Mouse (Mus musculus) macrophage (primary cell): ENCODE data around the gene Tulp2. TPM values are rescaled to one million over a fixed set of nuclear protein-coding genes. Genes with fewer than 3 reads are reported as not detected.
"Not testable (repeated sequence)": the region's sequence is repeated elsewhere in the genome, so short reads cannot be mapped to it uniquely, and the experiment has no call there.

Experiments
- H3K27ac ChIP-seq: fragments of 350-480 bp; formaldehyde crosslinking; 2 replicates; pipeline ENCODE4 v1.9.0; 2021
- H3K36me3 ChIP-seq: fragments of 350-480 bp; formaldehyde crosslinking; 2 replicates; pipeline ENCODE4 v1.9.0; 2021; ENCODE audit errors: inconsistent target
- H3K4me3 ChIP-seq: fragments of 350-480 bp; formaldehyde crosslinking; 2 replicates; pipeline ENCODE4 v1.9.0; 2021; ENCODE audit errors: inconsistent target
- H3K79me2 ChIP-seq: fragments of 350-480 bp; formaldehyde crosslinking; 2 replicates; pipeline ENCODE4 v1.9.0; 2021; ENCODE audit errors: inconsistent target
- WGBS: methylation state at CpG from one replicate; pipeline ENCODE4 v1.1.7; 2026; ENCODE audit warnings: inconsistent platforms; ENCODE audit not compliant: missing documents; 5-methylcytosine and 5-hydroxymethylcytosine counted together
- polyA plus RNA-seq: library from polyadenylated mRNA; stranded (reverse); fragments of 250-400 nt; gene quantifications from 3 replicates; pipeline ENCODE4 v1.2.4, GENCODE M21; 2018; ENCODE audit warnings: inconsistent platforms

Gene Tulp2
- polyA plus RNA-seq, 1 experiment from 2014 or later: not detected

DNA sequence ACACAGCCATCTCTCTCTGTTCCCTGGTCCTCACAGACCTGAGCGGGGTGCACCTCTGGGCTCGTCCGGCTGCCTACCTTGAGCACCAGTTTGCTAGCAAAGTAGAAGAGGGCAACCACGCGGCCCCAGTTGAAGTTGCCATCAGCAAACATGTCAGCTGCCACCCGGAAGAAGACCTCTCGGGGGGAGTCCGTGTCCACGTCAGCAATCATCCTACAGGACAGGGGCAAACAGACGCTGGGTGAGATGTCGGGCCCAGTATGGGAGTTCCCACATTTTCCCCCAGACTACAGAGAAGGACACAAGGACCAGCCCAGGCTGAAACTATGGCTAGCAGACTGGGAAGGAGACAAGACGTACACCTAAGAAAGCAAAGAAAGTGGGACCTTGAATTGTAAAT lies 16.6 kb upstream of the Tulp2 start:
- Histone ChIP-seq H3K27ac (peak overlapping the region; percentile 95), H3K79me2 (peaks cover 59% of the 10 kb centered on the region)
- WGBS: 90% methylated on average over 12 of the region's 12 CpGs

DNA sequence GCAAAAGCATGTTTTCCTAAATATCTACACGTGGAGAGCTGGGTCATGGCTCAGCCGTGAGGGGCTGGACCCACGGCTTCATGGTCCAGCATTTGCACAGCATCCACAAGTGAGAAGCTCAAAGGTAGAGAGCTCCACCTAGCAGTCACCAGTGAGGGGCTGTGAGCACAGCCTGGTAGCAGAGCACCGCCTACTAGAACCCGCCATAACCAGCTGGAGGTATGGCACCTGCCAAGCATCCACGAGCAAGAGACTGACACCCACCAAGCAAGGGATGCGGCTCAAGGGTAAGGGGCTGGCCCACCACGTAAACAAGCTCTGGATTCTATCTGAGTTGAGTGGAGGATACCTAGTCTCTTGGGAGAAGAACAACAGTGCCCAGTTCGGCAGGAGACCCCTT lies 16.1 kb upstream of the Tulp2 start:
- H3K4me3 ChIP-seq: peak overlapping the region; percentile 93
- H3K36me3 ChIP-seq: peaks cover 33% of the 10 kb centered on the region; the same call in 1 of the 2 replicates
- peak overlapping the region; percentile 95 for H3K27ac ChIP-seq
- peaks cover 55% of the 10 kb centered on the region for H3K79me2 ChIP-seq
- WGBS: 97% methylated on average over 9 of the region's 9 CpGs

More for the DNA sequence above, 16.6 kb upstream of the Tulp2 start:
- Histone ChIP-seq H3K4me3 (peak overlapping the region; percentile 93), H3K36me3 (peaks cover 33% of the 10 kb centered on the region; the same call in 1 of the 2 replicates)

DNA sequence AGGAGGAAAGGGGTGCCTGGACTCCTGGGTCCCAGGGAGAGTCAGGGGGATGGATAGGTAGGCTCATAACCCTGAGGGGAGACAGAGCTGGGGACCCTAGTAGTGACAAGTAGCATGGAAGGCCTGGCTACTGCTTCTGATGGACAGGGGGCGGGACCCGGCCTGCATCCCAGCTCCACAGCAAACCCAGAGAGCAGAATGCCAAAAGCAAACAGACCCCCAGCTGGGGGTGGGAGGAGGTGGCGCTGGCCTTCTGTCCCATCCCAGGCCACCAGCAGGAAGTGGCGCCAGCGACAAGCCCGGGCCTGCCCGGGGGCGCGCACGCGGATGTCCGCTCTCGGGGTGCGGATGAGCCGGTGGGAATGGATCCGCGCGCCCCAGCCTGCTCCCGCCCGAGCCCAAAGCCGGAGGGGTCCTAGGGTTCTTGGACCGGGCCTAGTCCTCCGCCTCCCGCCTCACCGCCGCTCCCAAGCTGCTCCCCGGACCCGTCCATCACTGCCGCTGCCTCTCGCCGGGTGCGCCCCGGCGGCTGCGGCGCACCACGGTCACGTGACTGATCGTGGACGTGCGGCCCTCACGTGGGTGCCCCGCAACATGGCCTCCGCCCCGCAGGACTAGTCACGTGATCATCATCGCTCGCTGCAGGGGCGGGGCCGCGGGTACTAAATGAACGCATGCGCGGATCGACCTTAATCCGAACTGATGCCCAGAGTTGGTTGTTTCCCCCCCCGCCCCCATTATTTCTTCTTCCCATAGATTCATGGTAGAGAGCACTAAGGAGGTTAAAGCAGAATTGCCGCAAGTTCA lies 15.2 kb upstream of the Tulp2 start, which contains the start of gene Bax:
TSS of gene Bax (minus strand) at position 616 of the 807 bp plus-strand sequence.
- Histone ChIP-seq H3K79me2 (peaks cover 49% of the 10 kb centered on the region), H3K27ac (peak within 1 kb of the TSS; percentile 95), H3K36me3 (peaks cover 32% of the 10 kb centered on the region; the same call in 1 of the 2 replicates), H3K4me3 (peak within 1 kb of the TSS; percentile 93)
- under 1% methylated on average over 56 of the region's 58 CpGs for WGBS

DNA sequence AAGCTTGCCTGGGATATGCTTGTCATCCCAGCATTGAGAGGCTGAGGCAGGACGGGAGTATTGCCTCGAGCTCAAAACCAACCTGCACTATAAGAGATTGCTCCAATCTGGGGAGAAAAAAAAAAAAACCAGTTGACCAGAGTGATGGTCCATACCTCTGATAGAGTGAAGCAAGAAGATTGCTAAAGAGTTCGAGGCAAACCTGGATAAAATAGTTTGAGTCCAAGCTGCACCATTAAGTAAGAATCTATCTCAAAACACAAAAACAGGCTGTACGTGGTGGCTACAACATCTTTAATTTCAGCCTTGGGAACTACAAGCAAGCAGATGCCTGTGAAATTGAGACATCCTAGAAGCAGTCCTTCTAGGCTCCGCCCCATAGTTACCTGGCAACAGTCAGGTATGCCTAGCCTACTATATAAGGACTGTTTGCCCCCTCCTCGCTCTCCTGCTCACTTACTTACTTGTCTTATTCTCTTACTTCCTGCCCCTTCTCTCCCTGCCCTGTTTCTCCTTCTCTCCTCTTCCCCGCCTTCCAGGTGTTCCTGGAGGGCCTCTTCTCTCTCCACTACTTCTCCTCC lies 14.5 kb upstream of the Tulp2 start:
- Histone ChIP-seq H3K4me3 (peak overlapping the region; percentile 12; the same call in 1 of the 2 replicates), H3K27ac (no peak overlapping the region), H3K79me2 (peaks cover 42% of the 10 kb centered on the region), H3K36me3 (peaks cover 26% of the 10 kb centered on the region; the same call in 1 of the 2 replicates)
- WGBS: 59% methylated on average over 6 of the region's 7 CpGs

DNA sequence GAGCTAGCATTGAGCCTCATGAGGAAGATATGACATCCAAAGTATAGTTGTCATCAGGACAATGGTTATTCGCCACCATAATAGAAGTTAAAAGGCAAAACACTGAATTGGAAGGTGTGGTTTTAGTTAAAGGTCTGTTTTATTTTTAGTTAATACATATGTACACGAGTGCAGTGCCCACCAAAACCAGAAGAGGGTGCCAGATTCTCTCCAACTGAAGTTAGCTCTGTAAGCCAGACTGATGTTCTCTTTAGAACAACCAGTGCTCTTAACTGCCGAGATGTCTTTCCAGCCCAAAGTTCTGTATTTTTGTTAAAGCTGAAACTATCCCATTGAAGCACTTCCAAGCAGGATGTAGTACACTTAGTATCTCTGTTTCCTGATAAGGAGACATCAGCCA lies 10.8 kb upstream of the Tulp2 start:
- no peaks in the 10 kb centered on the region; the same call in 1 of the 2 replicates for H3K36me3 ChIP-seq
- H3K27ac ChIP-seq: no peak overlapping the region
- peaks cover 6% of the 10 kb centered on the region for H3K79me2 ChIP-seq
- no peak overlapping the region for H3K4me3 ChIP-seq
- WGBS: 7% methylated on average over 3 of the region's 3 CpGs

DNA sequence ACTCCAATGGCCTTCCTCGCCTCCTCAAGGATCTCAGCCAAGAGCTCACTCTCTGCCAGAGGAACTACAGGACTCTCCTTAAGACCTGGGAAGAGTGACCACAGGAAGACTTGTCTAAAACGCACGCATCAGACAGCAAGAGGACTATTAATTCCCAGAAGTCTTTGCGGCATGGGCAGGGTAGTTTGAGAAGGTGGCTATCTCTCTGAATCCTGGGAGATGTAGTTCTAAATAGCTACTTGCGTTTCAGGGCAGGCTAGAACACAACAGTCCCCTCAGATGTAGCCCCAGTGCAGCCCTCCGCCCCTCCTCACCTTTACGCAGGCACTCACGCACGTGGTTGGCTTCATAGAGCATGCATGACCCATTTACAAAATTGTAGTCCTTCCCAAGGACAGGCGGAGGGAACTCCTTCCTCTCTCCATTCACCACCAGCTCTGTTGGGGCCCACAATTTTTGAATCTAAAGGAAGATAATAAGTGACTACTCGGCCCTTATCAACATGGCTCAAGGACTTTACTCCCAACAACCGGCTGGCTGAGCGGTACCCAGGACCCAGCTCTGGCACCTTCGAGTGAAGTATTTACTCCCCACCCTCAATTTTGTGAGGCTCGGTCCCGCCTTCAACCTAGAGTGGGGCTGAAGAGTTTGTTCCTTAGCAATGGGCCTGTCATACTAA lies 6.2 kb upstream of the Tulp2 start:
- no peak overlapping the region for H3K4me3 ChIP-seq
- H3K79me2 ChIP-seq: no peaks in the 10 kb centered on the region
- WGBS: 93% methylated on average over 15 of the region's 16 CpGs
- peaks cover 9% of the 10 kb centered on the region; the same call in 1 of the 2 replicates for H3K36me3 ChIP-seq
- no peak overlapping the region for H3K27ac ChIP-seq

DNA sequence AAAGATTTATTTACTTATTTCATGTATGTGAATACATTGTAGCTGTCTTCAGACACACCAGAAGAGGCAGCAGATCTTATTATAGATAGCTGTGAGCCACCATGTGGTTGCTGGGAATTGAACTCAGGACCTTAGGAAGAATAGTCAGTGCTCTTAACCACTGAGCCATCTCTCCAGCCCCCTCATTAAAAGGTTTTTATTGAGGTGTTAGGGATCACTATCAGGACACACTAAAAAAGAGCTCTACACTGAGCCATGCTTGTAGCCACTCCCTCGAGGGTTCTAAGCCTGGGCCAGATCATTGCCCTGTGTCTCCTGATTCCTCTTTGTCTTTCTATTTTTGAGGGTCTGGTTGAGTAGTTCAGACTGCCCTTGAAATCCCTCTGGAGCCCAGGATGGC lies 5.2 kb upstream of the Tulp2 start:
- Histone ChIP-seq H3K79me2 (no peaks in the 10 kb centered on the region), H3K36me3 (peaks cover 9% of the 10 kb centered on the region; the same call in 1 of the 2 replicates), H3K27ac (no peak overlapping the region), H3K4me3 (no peak overlapping the region)
- WGBS: 82% methylated on average over 1 of the region's 1 CpGs

DNA sequence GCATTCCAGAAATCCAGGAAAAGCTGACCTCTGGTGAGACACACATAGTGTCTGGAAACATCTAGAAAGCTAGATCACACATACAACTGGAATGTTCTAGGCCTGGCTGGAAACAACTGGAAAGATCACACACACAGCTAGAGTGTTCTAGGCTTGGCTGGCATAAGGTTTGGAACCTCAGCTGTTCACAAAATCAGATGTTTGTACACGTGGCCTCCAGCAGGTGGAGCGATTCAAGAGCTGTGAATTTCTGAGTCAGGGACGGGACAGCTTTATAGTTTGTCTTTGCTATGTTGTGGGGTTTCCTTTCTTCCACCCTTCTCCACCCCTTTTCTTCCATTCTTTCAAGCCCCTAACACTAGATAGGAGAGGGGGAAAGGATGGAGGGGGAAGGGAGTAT lies 4.7 kb upstream of the Tulp2 start:
- WGBS: 43% methylated on average over 2 of the region's 3 CpGs
- H3K36me3 ChIP-seq: peaks cover 9% of the 10 kb centered on the region; the same call in 1 of the 2 replicates

DNA sequence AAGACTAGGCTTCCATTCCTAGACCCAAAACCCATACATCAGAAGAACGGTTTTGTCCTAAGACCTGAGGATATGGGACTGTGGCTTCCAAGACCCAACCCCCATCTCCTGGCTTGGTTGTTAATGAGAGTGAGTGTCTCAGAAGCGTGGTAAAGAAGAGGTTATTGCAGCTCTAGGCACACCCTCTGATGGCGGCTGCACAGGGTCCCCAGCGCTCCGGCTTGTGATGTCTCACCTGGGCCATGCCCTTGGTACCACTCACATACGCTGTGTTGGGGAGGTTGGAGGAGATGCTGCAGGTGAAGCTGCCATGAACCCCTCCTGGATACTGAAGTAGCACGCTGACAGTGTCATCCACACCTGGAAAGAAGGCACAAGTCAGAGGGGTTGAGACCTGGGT lies 2.9 kb upstream of the Tulp2 start:
- H3K27ac ChIP-seq: no peak overlapping the region
- H3K79me2 ChIP-seq: no peaks in the 10 kb centered on the region
- 98% methylated on average over 7 of the region's 7 CpGs for WGBS
- H3K4me3 ChIP-seq: no peak overlapping the region
- H3K36me3 ChIP-seq: peaks cover 9% of the 10 kb centered on the region; the same call in 1 of the 2 replicates

More for the DNA sequence above, 4.7 kb upstream of the Tulp2 start:
- H3K27ac ChIP-seq: no peak overlapping the region
- no peaks in the 10 kb centered on the region for H3K79me2 ChIP-seq
- no peak overlapping the region for H3K4me3 ChIP-seq

DNA sequence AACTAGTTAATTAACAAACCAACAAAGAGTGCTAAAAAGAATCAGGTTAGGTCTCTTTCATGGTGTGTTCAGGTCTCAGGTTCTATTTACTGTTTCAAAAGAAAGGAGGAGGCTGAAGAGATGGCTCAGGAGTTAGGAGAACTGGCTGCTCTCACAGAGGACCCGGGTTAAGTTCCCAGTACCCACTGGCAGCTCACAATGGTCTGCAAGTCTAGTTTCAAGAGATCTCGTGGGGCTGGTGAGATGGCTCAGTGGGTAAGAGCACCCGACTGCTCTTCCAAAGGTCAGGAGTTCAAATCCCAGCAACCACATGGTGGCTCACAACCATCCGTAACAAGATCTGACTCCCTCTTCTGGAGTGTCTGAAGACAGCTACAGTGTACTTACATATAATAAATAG lies 1.4 kb upstream of the Tulp2 start:
- H3K27ac ChIP-seq, H3K4me3 ChIP-seq, H3K36me3 ChIP-seq, H3K79me2 ChIP-seq: not testable (repeated sequence)
- 100% methylated on average over 1 of the region's 4 CpGs for WGBS

DNA sequence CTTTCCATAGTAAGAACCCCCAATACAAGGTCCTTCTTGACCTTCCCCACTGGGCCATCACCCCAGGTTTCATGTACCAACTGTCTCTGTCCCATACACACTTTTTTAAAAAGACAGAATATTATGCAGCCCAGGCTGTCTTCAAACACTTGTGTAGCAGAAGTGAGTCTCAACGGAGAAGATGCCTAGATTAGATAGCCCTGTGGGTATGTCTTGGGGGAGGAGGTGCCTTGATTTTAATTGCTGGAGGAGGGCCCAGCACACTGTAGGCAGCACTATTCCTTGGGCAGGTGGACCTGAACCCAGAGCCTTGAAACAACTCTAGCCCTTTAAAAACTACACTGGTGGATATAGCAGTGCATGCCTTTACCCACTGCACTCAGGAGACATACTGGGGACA lies 489 bp downstream of the Tulp2 start:
- WGBS: 100% methylated on average over 1 of the region's 1 CpGs
- H3K4me3 ChIP-seq: no peak overlapping the region
- H3K36me3 ChIP-seq: peaks cover 9% of the 10 kb centered on the region; the same call in 1 of the 2 replicates
- no peaks in the 10 kb centered on the region for H3K79me2 ChIP-seq
- H3K27ac ChIP-seq: no peak overlapping the region

DNA sequence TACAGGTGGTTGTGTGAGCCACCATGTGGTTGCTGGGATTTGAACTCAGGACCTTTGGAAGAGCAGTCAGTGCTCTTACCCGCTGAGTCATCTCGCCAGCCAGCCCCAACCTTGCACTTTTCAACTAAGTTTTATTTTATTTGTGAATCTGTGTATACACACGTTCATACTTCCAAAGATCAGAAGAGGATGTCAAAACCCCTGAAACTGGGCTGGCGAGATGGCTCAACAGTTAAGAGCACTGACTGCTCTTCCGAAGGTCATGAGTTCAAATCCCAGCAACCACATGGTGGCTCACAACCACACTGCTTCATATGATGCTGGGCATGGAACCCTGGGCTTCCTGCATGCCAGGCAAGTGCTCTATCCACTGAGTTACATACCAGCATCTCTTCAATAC lies 3.3 kb downstream of the Tulp2 start:
- 90% methylated on average over 5 of the region's 5 CpGs for WGBS
- not testable (repeated sequence) for H3K27ac ChIP-seq, H3K36me3 ChIP-seq, H3K4me3 ChIP-seq, H3K79me2 ChIP-seq

DNA sequence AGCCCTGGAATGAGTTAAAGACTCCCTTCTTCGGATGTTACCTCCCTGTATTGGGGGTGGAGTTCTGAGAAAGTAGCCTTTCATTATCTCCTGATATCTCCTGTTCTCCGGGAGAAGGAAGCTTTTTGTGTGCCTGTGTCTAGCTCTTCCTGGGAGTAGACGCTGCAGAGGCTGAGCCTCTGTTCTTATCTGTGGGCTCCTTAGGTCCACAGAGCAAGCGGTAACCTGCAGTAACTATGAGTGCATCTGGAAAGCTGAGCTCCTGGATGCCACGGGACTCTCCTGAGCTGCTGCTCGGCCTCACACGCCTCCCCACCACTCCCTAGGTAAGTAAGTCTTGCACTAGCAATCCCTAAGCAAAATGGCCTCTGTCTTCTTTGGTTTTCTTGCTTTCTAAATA lies 4.5 kb downstream of the Tulp2 start:
- no peak overlapping the region for H3K27ac ChIP-seq
- no peaks in the 10 kb centered on the region for H3K79me2 ChIP-seq
- no peaks in the 10 kb centered on the region for H3K36me3 ChIP-seq
- no peak overlapping the region for H3K4me3 ChIP-seq
- 89% methylated on average over 7 of the region's 7 CpGs for WGBS

DNA sequence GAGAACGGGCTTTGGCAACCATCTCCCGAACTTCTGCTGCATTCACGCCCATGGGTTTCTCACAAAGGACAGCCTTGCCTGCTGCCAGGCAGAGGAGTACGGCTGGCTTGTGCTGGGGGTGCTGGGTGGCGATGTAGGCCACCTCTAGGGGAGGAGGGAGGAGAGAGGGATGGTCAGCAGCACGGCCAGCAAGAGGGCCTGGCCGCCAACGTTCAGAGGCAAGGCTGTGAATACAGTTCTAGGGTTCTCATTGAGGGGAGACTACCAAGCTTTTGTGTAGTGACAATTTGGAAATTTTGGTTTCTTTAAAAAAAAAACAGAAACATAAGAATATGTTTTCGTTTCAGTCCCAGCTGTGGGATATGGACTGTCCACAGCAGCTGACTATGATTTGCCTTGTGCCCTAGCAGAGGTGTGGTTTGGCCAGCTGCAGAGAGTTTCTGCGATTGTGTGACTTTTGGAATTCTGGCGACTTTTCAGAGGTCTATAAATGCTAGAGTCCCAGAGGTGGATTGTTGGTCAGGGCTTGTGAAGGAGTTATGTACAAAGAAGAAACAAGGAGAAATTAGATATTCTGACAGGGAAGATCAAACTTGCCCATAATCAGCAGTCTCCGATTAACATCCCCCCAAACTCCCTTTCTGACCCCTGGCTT lies 5.2 kb downstream of the Tulp2 start, which contains the start of gene Gm45808:
TSS of gene Gm45808 (minus strand) at position 51 of the 655 bp plus-strand sequence.
- H3K27ac ChIP-seq: no peak within 1 kb of the TSS
- 94% methylated on average over 12 of the region's 12 CpGs for WGBS

More for the DNA sequence above, 5.2 kb downstream of the Tulp2 start, which contains the start of gene Gm45808:
- no peak within 1 kb of the TSS for H3K4me3 ChIP-seq
- no peaks in the 10 kb centered on the region for H3K36me3 ChIP-seq
- no peaks in the 10 kb centered on the region for H3K79me2 ChIP-seq
